Mouse (Mus musculus) heart, postnatal 25 days (tissue): ENCODE measurements at regions not wholly inside any gene's neighbourhood (a gene's known extent, or its start where the extent isn't known, plus 50 kb on each side); places are given as distances from the start of the nearest gene placed in this dataset.
A peak's percentile ranks its signal among the peaks of the same experiment; 100 is the strongest.
"Not testable (repeated sequence)": the region's sequence is repeated elsewhere in the genome, so short reads cannot be mapped to it uniquely, and the experiment has no call there.

ENCODE experiments used
- DNase-seq: peaks from one replicate; pipeline ENCODE4 v3.0.0; 2022; ENCODE audit warnings: low spot score
- intact Hi-C: fragments of 180-260 bp; cut with DNase I; formaldehyde crosslinking; loops from one replicate; pipeline ENCODE4 v1.15.1; 2025

GRCm38 (mm10) chr8:20495542-20495941 lies 119.2 kb upstream of the Gm21119 start:
- DNase-seq, intact Hi-C loops: not testable (repeated sequence)

- DNase-seq, intact Hi-C loops: not testable (repeated sequence)
These were observed 100.8 kb upstream of the Gm21119 start for GRCm38 (mm10) chr8:20513920-20514319.

- intact Hi-C loops, DNase-seq: not testable (repeated sequence)
These were observed 98.3 kb upstream of the Gm21119 start for GRCm38 (mm10) chr8:20516324-20516830.

- intact Hi-C loops, DNase-seq: not testable (repeated sequence)
These were observed 97.2 kb upstream of the Gm21119 start for GRCm38 (mm10) chr8:20517551-20517950.

GRCm38 (mm10) chr8:20524539-20524938 lies 90.2 kb upstream of the Gm21119 start:
- DNase-seq, intact Hi-C loops: not testable (repeated sequence)

GRCm38 (mm10) chr8:20529048-20529447 lies 85.7 kb upstream of the Gm21119 start:
- DNase-seq, intact Hi-C loops: not testable (repeated sequence)

- intact Hi-C loops, DNase-seq: not testable (repeated sequence)
These were observed 75.7 kb upstream of the Gm21119 start for GRCm38 (mm10) chr8:20539031-20539430.

- intact Hi-C loops, DNase-seq: not testable (repeated sequence)
These were observed 70.6 kb upstream of the Gm21119 start for GRCm38 (mm10) chr8:20544084-20544483.

GRCm38 (mm10) chr8:20545347-20545746 lies 69.4 kb upstream of the Gm21119 start:
- intact Hi-C loops, DNase-seq: not testable (repeated sequence)

- intact Hi-C loops, result not testable (repeated sequence)
These were observed 68.3 kb upstream of the Gm21119 start for GRCm38 (mm10) chr8:20546401-20546800.

GRCm38 (mm10) chr8:20550054-20550778 lies 64.5 kb upstream of the Gm21119 start:
- intact Hi-C loops, result not testable (repeated sequence)
- peak; percentile 96 for DNase-seq

More at GRCm38 (mm10) chr8:20546401-20546800, 68.3 kb upstream of the Gm21119 start:
- DNase-seq, result not testable (repeated sequence)

- intact Hi-C loops, DNase-seq: not testable (repeated sequence)
These were observed 58.1 kb upstream of the Gm21119 start for GRCm38 (mm10) chr8:20556501-20557181.

- intact Hi-C loops, DNase-seq: not testable (repeated sequence)
These were observed 57.5 kb upstream of the Gm21119 start for GRCm38 (mm10) chr8:20557184-20557583.

- intact Hi-C loops, DNase-seq: not testable (repeated sequence)
These were observed 57.1 kb upstream of the Gm21119 start for GRCm38 (mm10) chr8:20557609-20558008.
